Mouse (Mus musculus) ZHBTc4 (cell line): Measurements from ENCODE around the gene Xpr1.
A peak's percentile ranks its signal among the peaks of the same experiment; 100 is the strongest.

Experiments used
- DNase-seq: peaks from one replicate; pipeline ENCODE4 v3.0.0-alpha.2; 2011; ENCODE audit warnings: low read depth, low spot score

Xpr1 gene

GRCm38 (mm10) chr1:155232385-155232784 is 184.8 kb downstream of the Xpr1 start:
- DNase-seq: peak; percentile 28

GRCm38 (mm10) chr1:155229464-155230411 is 187.5 kb downstream of the Xpr1 start:
- DNase-seq: no peak
